ENCODE assay signal across 9 mouse cellular contexts in genomic region chr4:143248050-143248449, GRCm38 (mm10). TPM values are rescaled to one million over a fixed set of nuclear protein-coding genes. Genes with fewer than 3 reads are reported as not detected.
DNase-seq lines count a peak whose midpoint lies in the region; ATAC-seq and TF ChIP-seq lines count a peak whose summit lies in the region.
"Had no signal": no experiment of that assay in that cellular context is flagged by ENCODE, and none has a peak within 500 bp of the region (broad histone marks: within the 10 kb centered on the region; RNA-seq: fewer than 3 reads in every experiment).

No protein-coding gene starts in this region.

- H3K27ac ChIP-seq in kidney, adult 2 months (ENCODE audit: insufficient read depth, low read depth, low read length), result no peak overlapping the region
- no peak overlapping the region for H3K27ac ChIP-seq in kidney, embryonic 14.5 days (ENCODE audit: low read depth, low read length)
- no peak overlapping the region for H3K27ac ChIP-seq in forebrain, embryonic 11.5 days (ENCODE audit: low read depth, low read length)

- H3K4me1 ChIP-seq in kidney, adult 2 months (ENCODE audit: control insufficient read depth, insufficient read depth, low read length), result no peaks in the 10 kb centered on the region
- no peaks in the 10 kb centered on the region for H3K4me1 ChIP-seq in kidney, embryonic 14.5 days (ENCODE audit: control insufficient read depth, insufficient read depth, low read length)
- H3K4me1 ChIP-seq in forebrain, embryonic 11.5 days (replicated peaks; ENCODE audit: control insufficient read depth, insufficient read depth, low read length), result no peaks in the 10 kb centered on the region

- WGBS in kidney, adult 2 months, result 75% methylated on average over 5 of the region's 5 CpGs
- WGBS in kidney, embryonic 14.5 days, result 79% methylated on average over 5 of the region's 5 CpGs
- 81% methylated on average over 5 of the region's 5 CpGs for WGBS in forebrain, embryonic 11.5 days

- no peaks in the 10 kb centered on the region; the same call in 1 of the 2 replicates for H3K27me3 ChIP-seq in kidney, adult 2 months (replicated peaks; ENCODE audit: control insufficient read depth, insufficient read depth, low read length)
- H3K27me3 ChIP-seq in kidney, embryonic 14.5 days (ENCODE audit: control insufficient read depth, insufficient read depth, low read length), result no peaks in the 10 kb centered on the region
- no peaks in the 10 kb centered on the region for H3K27me3 ChIP-seq in Patski
- H3K27me3 ChIP-seq in forebrain, embryonic 11.5 days (ENCODE audit: control insufficient read depth, insufficient read depth, low read length), result no peaks in the 10 kb centered on the region

- TF ChIP-seq CTCF in kidney, adult 2 months (conservative IDR thresholded peaks at IDR 0.05; ENCODE audit: insufficient read depth, insufficient read length, low read depth, low read length), result peak; percentile 50
- TF ChIP-seq CTCF in Patski (IDR thresholded peaks at IDR 0.05), result peak; percentile 53

- POLR2A ChIA-PET in Patski (lab: Charles Lee), result no interaction called here

- in situ Hi-C loops in Patski (cut with MboI; ENCODE audit: low pct_unique_long_range_greater_than_20kb), result no loop called here

- DNase-seq in kidney, adult 2 months, result peak; percentile 15
- DNase-seq in B cell, adult 2 months, result peak; percentile 68 to 69
- no peak for DNase-seq in Patski (ENCODE audit: low read depth, low spot score)
- no peak for DNase-seq in forebrain, embryonic 11.5 days (ENCODE audit: low spot score)
- DNase-seq in left cerebral cortex, postnatal 25 days (ENCODE audit: low spot score in 2 of 2), result no peak
- DNase-seq in adrenal gland, postnatal 10 days, result no peak

- no peak overlapping the region for H3K4me3 ChIP-seq in kidney, adult 2 months (ENCODE audit: insufficient read depth, low read depth, low read length)
- no peak overlapping the region for H3K4me3 ChIP-seq in kidney, embryonic 14.5 days (ENCODE audit: low read length)
- H3K4me3 ChIP-seq in forebrain, embryonic 11.5 days (ENCODE audit: low read depth, low read length), result no peak overlapping the region
- H3K4me3 ChIP-seq: erythroblast, embryonic 14.5 days had no signal

- no peak for ATAC-seq in kidney, embryonic 14.5 days (ENCODE audit: low FRiP score, low TSS enrichment)
- no peak for ATAC-seq in Patski
- peak; percentile 81 for ATAC-seq in megakaryocyte progenitor cell, adult 5-6 weeks (replicated peaks; ENCODE audit: poor library complexity)
- no peak for ATAC-seq in forebrain, embryonic 11.5 days (replicated peaks; ENCODE audit: low FRiP score)

- no peaks in the 10 kb centered on the region for H3K36me3 ChIP-seq in kidney, adult 2 months (ENCODE audit: control insufficient read depth, insufficient read depth, low read length)
- no peaks in the 10 kb centered on the region for H3K36me3 ChIP-seq in kidney, embryonic 14.5 days (ENCODE audit: control insufficient read depth, insufficient read depth, low read length)
- H3K36me3 ChIP-seq in forebrain, embryonic 11.5 days (ENCODE audit: control insufficient read depth, insufficient read depth, low read length), result no peaks in the 10 kb centered on the region

- H3K9me3 ChIP-seq in kidney, embryonic 14.5 days (ENCODE audit: control insufficient read depth, low read length), result no peaks in the 10 kb centered on the region; the same call in 1 of the 2 replicates
- H3K9me3 ChIP-seq in forebrain, embryonic 11.5 days (ENCODE audit: control insufficient read depth, low read length), result no peaks in the 10 kb centered on the region

- no peak overlapping the region for H3K4me2 ChIP-seq in kidney, embryonic 14.5 days (replicated peaks; ENCODE audit: low read depth, low read length)
- no peak overlapping the region for H3K4me2 ChIP-seq in forebrain, embryonic 11.5 days (ENCODE audit: low read depth, low read length, severe bottlenecking)

- H3K9ac ChIP-seq in kidney, embryonic 14.5 days (ENCODE audit: low read depth, low read length), result no peak overlapping the region
- no peak overlapping the region for H3K9ac ChIP-seq in forebrain, embryonic 11.5 days (ENCODE audit: low read length)

- TF ChIP-seq POLR2A in kidney, adult 2 months (IDR thresholded peaks at IDR 0.05; ENCODE audit: low read depth, low read length), result no peak

- CTCF ChIA-PET in Patski (lab: Charles Lee), result no interaction called here

- intact Hi-C loops in left cerebral cortex, postnatal 25 days (cut with DNase I), result no loop called here

RNA-seq across cellular contexts. Expression of gene Prdm2, which starts 35.3 kb away (rescaled TPM):
- polyA plus RNA-seq in kidney, adult 2 months (2012; rRNA removed), result 10.1 and 13.9 TPM in 2 replicates
- 11.0 and 15.8 TPM in 2 replicates for polyA plus RNA-seq in kidney, embryonic 14.5 days (2014; fragmentation: Nextera tagmentation; extraction: Ambion mirVana)
- polyA plus RNA-seq in Patski (2021), result 17.6 TPM
- total RNA-seq in megakaryocyte progenitor cell, adult 5-6 weeks (2015), result 16.1 and 16.5 TPM in 2 replicates
- 9.5 and 12.5 TPM in 2 replicates for total RNA-seq in megakaryocyte progenitor cell, adult 5-6 weeks (2017)
- polyA plus RNA-seq in forebrain, embryonic 11.5 days (2014; fragmentation: Nextera tagmentation; extraction: Ambion mirVana), result 15.5 and 17.8 TPM in 2 replicates
- total RNA-seq in left cerebral cortex, postnatal 25 days (2021), result 10 to 100 TPM; 39.7 to 42.3 TPM
- 10 to 100 TPM; 21.2 to 23.4 TPM for total RNA-seq in adrenal gland, postnatal 10 days (2021)

RNA-seq across cellular contexts. Expression of gene Pdpn, which starts 51.3 kb away (rescaled TPM):
- polyA plus RNA-seq in kidney, adult 2 months (2012; rRNA removed), result 3.2 and 4.5 TPM in 2 replicates
- polyA plus RNA-seq in kidney, embryonic 14.5 days (2014; fragmentation: Nextera tagmentation; extraction: Ambion mirVana), result 47.4 and 48.7 TPM in 2 replicates
- polyA plus RNA-seq in Patski (2021), result 296 TPM
- total RNA-seq in megakaryocyte progenitor cell, adult 5-6 weeks (2015), result not detected in 2 replicates
- not detected in 2 replicates for total RNA-seq in megakaryocyte progenitor cell, adult 5-6 weeks (2017)
- 74.5 and 75.8 TPM in 2 replicates for polyA plus RNA-seq in forebrain, embryonic 11.5 days (2014; fragmentation: Nextera tagmentation; extraction: Ambion mirVana)
- 10 to 100 TPM; 14.7 to 15.9 TPM for total RNA-seq in left cerebral cortex, postnatal 25 days (2021)
- 10 to 100 TPM in 1 of 2 experiments, 1 to 10 TPM in 1; 9.3 to 11.1 TPM for total RNA-seq in adrenal gland, postnatal 10 days (2021)
- polyA plus RNA-seq: erythroblast, embryonic 14.5 days had no signal

Comparison
In these comparisons a context has a peak if more than half of its experiments do, and no peak if none do; other contexts are left out.
1. DNase-seq: peak in kidney, adult 2 months (single experiment) and B cell, adult 2 months (2 of 2); none in Patski (single experiment), forebrain, embryonic 11.5 days (single experiment), left cerebral cortex, postnatal 25 days (0 of 2) and adrenal gland, postnatal 10 days (single experiment).